Comparison of ENCODE assay signal across 21 mouse cellular contexts in the genomic region with DNA sequence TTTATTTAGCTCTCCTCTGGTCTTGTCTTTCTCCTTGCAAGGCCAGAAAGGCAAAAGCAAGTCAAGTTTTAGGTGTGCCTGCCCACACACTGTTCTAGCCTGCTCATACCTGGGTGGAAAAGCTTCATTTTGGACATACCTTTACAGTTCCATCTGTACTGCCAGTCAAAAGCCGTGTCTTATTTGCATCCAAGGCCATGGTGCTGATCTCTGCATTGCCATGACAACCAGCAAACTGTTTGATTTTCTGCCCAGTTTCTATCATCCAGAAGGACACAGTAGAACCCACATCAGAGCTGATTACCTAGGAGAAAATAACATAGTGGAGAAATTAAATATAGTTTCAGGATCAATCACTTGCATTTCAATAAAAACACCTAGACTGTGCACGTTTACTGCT.
DNase-seq lines count a peak whose midpoint lies in the region; ATAC-seq and TF ChIP-seq lines count a peak whose summit lies in the region.
"Had no signal": no experiment of that assay in that cellular context is flagged by ENCODE, and none has a peak within 500 bp of the region (broad histone marks: within the 10 kb centered on the region; RNA-seq: fewer than 3 reads in every experiment).

No protein-coding gene starts in this region.

- H3K9ac ChIP-seq in hindbrain, embryonic 13.5 days: no peak overlapping the region
- H3K9ac ChIP-seq in hindbrain, embryonic 11.5 days (ENCODE audit: low read depth, low read length): no peak overlapping the region
- H3K9ac ChIP-seq: limb, embryonic 13.5 days; liver, embryonic 13.5 days; lung, embryonic 15.5 days; stomach, embryonic 15.5 days had no signal

- H3K9me3 ChIP-seq in hindbrain, embryonic 13.5 days: no peaks in the 10 kb centered on the region
- H3K9me3 ChIP-seq in hindbrain, embryonic 11.5 days (ENCODE audit: control insufficient read depth, low read length): no peaks in the 10 kb centered on the region
- H3K9me3 ChIP-seq: G1E; heart, embryonic 10.5 days; limb, embryonic 13.5 days; liver, embryonic 13.5 days; lung, embryonic 15.5 days; stomach, embryonic 15.5 days had no signal

- H3K4me1 ChIP-seq in hindbrain, embryonic 13.5 days (replicated peaks): 0 out of 2 replicates have a peak, but pooled peaks cover 5% of the 10 kb centered on the region
- no peaks in the 10 kb centered on the region for H3K4me1 ChIP-seq in hindbrain, embryonic 11.5 days (replicated peaks; ENCODE audit: control insufficient read depth, insufficient read depth, low read length)
- H3K4me1 ChIP-seq in lung, adult 2 months (ENCODE audit: control insufficient read depth, insufficient read depth, low read length): no peaks in the 10 kb centered on the region
- H3K4me1 ChIP-seq: heart, embryonic 10.5 days; limb, embryonic 13.5 days; liver, embryonic 13.5 days; lung, embryonic 15.5 days; stomach, embryonic 15.5 days had no signal

- H3K36me3 ChIP-seq in hindbrain, embryonic 13.5 days: no peaks in the 10 kb centered on the region
- no peaks in the 10 kb centered on the region for H3K36me3 ChIP-seq in hindbrain, embryonic 11.5 days (ENCODE audit: control insufficient read depth, insufficient read depth, low read length)
- H3K36me3 ChIP-seq: G1E; heart, embryonic 10.5 days; limb, embryonic 13.5 days; liver, embryonic 13.5 days; lung, embryonic 15.5 days; stomach, embryonic 15.5 days had no signal

- WGBS in hindbrain, embryonic 13.5 days: 64% methylated on average over 2 of the region's 2 CpGs
- WGBS in hindbrain, embryonic 11.5 days: 84% methylated on average over 2 of the region's 2 CpGs
- 62% methylated on average over 2 of the region's 2 CpGs for WGBS in lung, adult 2 months

- no peak overlapping the region for H3K27ac ChIP-seq in hindbrain, embryonic 13.5 days
- no peak overlapping the region for H3K27ac ChIP-seq in hindbrain, embryonic 11.5 days (ENCODE audit: low read depth, low read length)
- H3K27ac ChIP-seq: heart, embryonic 10.5 days; limb, embryonic 13.5 days; liver, embryonic 13.5 days; lung, embryonic 15.5 days; stomach, embryonic 15.5 days had no signal

- no peak for TF ChIP-seq POLR2A in lung, adult 2 months (IDR thresholded peaks at IDR 0.05; ENCODE audit: borderline replicate concordance, extremely low read depth, low read depth, low read length)

- H3K27me3 ChIP-seq in hindbrain, embryonic 13.5 days: no peaks in the 10 kb centered on the region
- H3K27me3 ChIP-seq in hindbrain, embryonic 11.5 days (ENCODE audit: control insufficient read depth, insufficient read depth, low read length): no peaks in the 10 kb centered on the region
- H3K27me3 ChIP-seq: limb, embryonic 13.5 days; liver, embryonic 13.5 days; lung, embryonic 15.5 days; stomach, embryonic 15.5 days had no signal

- peak; percentile 46; the same call in 1 of the 2 replicates for ATAC-seq in hindbrain, embryonic 13.5 days (ENCODE audit: low FRiP score)
- ATAC-seq in hindbrain, embryonic 11.5 days (ENCODE audit: low FRiP score): no peak
- ATAC-seq: inflammation-experienced regulatory T-cells, adult 6 months had no signal

- no peak overlapping the region for H3K4me2 ChIP-seq in hindbrain, embryonic 13.5 days
- H3K4me2 ChIP-seq in hindbrain, embryonic 11.5 days (replicated peaks; ENCODE audit: low read depth, low read length): no peak overlapping the region
- H3K4me2 ChIP-seq: limb, embryonic 13.5 days; liver, embryonic 13.5 days; lung, embryonic 15.5 days; stomach, embryonic 15.5 days had no signal

- no peak for TF ChIP-seq CTCF in lung, adult 2 months (IDR thresholded peaks at IDR 0.05; ENCODE audit: insufficient read depth, low read length)

- peak; percentile 4 for DNase-seq in adrenal gland, adult 2 months
- no peak for DNase-seq in adrenal gland, postnatal 25 days
- no peak for DNase-seq in hindbrain, embryonic 11.5 days (ENCODE audit: low spot score)
- DNase-seq in brain, adult 2 months (ENCODE audit: low read depth, low spot score): peak; percentile 49
- peak; percentile 12 to 13 for DNase-seq in layer of hippocampus, postnatal 36 days
- DNase-seq in urinary bladder, adult 18-20 months (ENCODE audit: low spot score in 2 of 2): no peak
- no peak for DNase-seq in lung, adult 2 months
- DNase-seq: cerebellum, adult 9-11 months; embryo, embryonic 11 days; kidney, adult 2 months; kidney, postnatal 10 days; liver, embryonic 13.5 days; lung, postnatal 4 days; thymus, adult 2 months had no signal

- H3K4me3 ChIP-seq in hindbrain, embryonic 13.5 days: no peak overlapping the region
- H3K4me3 ChIP-seq in hindbrain, embryonic 11.5 days (ENCODE audit: low read depth, low read length): no peak overlapping the region
- no peak overlapping the region for H3K4me3 ChIP-seq in lung, adult 2 months (replicated peaks; ENCODE audit: extremely low read depth, low read depth, low read length)
- H3K4me3 ChIP-seq: heart, embryonic 10.5 days; limb, embryonic 13.5 days; liver, embryonic 13.5 days; lung, embryonic 15.5 days; stomach, embryonic 15.5 days had no signal

Comparison
In these comparisons a context has a peak if more than half of its experiments do, and no peak if none do; other contexts are left out.
1. DNase-seq: peak in adrenal gland, adult 2 months (single experiment), brain, adult 2 months (single experiment) and layer of hippocampus, postnatal 36 days (2 of 2); none in adrenal gland, postnatal 25 days (single experiment), hindbrain, embryonic 11.5 days (single experiment), urinary bladder, adult 18-20 months (0 of 2) and lung, adult 2 months (single experiment).